Mouse (Mus musculus): Measurements from ENCODE around the gene Cdhr1. TPM values are rescaled to one million over a fixed set of nuclear protein-coding genes. Genes with fewer than 3 reads are reported as not detected.

The Cdhr1 gene
- 0.05 TPM in 1 of 2 replicates, not detected in the other for polyA plus RNA-seq (2015; fragmentation: Nextera tagmentation; extraction: Ambion mirVana)

GRCm38 (mm10) chr14:37097956-37098530 lies at the start of gene Cdhr1:
Gene Cdhr1 (minus strand): TSS chr14:37098347.

GRCm38 (mm10) chr14:37135127-37135593 lies 37.0 kb upstream of the Cdhr1 start, which contains the start of gene Ghitm:
Gene Ghitm (minus strand): TSS chr14:37135272.

GRCm38 (mm10) chr14:37113922-37114321 lies 15.8 kb upstream of the Cdhr1 start, which contains the start of gene 2610528A11Rik:
Gene 2610528A11Rik (minus strand): TSS chr14:37114022.

GRCm38 (mm10) chr14:37067629-37068028 lies 30.5 kb downstream of the Cdhr1 start, which contains the start of gene Lrit2:
Gene Lrit2 (plus strand): TSS chr14:37067929.

GRCm38 (mm10) chr14:37048914-37049410 lies 49.2 kb downstream of the Cdhr1 start, which contains the start of gene Rgr:
Gene Rgr (minus strand): TSS chr14:37048964.

Other genes starting within 250 kb of the Cdhr1 start
- 35.3 and 37.3 TPM in 2 replicates for gene Ccser2, start 129.6 kb downstream of the Cdhr1 start, polyA plus RNA-seq (2015; fragmentation: Nextera tagmentation; extraction: Ambion mirVana)
- gene Rgr, start 49.4 kb downstream of the Cdhr1 start, polyA plus RNA-seq (2015; fragmentation: Nextera tagmentation; extraction: Ambion mirVana) = not detected in 2 replicates
- gene Lrit1, start 43.5 kb downstream of the Cdhr1 start, polyA plus RNA-seq (2015; fragmentation: Nextera tagmentation; extraction: Ambion mirVana) = not detected in 2 replicates
- not detected in 2 replicates for gene Lrit2, start 30.4 kb downstream of the Cdhr1 start, polyA plus RNA-seq (2015; fragmentation: Nextera tagmentation; extraction: Ambion mirVana)
- gene 2610528A11Rik, start 15.7 kb upstream of the Cdhr1 start, polyA plus RNA-seq (2015; fragmentation: Nextera tagmentation; extraction: Ambion mirVana) = 0.70 and 0.81 TPM in 2 replicates
- 181 and 195 TPM in 2 replicates for gene Ghitm, start 36.9 kb upstream of the Cdhr1 start, polyA plus RNA-seq (2015; fragmentation: Nextera tagmentation; extraction: Ambion mirVana)